Mouse (Mus musculus) heart, postnatal 0 days (tissue): ENCODE results near the gene Carmil1.

Experiments
- CTCF ChIP-seq: IDR thresholded peaks from 2 replicates; pipeline ENCODE4 v1.5.1; 2016; ENCODE audit warnings: antibody characterized with exemption, control low read depth, low read depth
- EP300 ChIP-seq: IDR thresholded peaks from 2 replicates; pipeline ENCODE4 v1.6.1; 2016; ENCODE audit warnings: antibody characterized with exemption, low read depth

DNA sequence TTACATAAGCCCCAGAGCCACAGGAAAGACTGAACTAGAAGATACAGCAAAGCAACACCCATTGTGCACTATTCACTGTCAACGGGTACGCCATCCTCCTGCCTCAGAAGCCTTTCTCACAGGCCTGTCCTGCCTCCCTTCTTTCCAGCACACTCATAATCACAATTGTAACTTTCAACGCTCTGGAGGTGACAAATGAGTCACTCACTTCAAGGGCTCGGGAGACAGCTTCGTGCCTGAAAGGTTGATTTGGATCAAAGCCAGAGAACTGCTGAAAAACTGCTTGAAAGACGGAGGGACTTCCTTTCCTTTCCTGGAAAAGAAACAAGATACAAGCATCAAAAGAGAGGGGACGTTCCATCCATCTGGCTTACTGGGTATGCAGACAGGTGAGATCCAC lies 172.3 kb downstream of the Carmil1 start:
- no peak for TF ChIP-seq CTCF
- no peak for TF ChIP-seq EP300
